Mouse (Mus musculus): ENCODE measurements at regions not wholly inside any gene's neighbourhood (a gene's known extent, or its start where the extent isn't known, plus 50 kb on each side); places are given as distances from the start of the nearest gene placed in this dataset.

DNA sequence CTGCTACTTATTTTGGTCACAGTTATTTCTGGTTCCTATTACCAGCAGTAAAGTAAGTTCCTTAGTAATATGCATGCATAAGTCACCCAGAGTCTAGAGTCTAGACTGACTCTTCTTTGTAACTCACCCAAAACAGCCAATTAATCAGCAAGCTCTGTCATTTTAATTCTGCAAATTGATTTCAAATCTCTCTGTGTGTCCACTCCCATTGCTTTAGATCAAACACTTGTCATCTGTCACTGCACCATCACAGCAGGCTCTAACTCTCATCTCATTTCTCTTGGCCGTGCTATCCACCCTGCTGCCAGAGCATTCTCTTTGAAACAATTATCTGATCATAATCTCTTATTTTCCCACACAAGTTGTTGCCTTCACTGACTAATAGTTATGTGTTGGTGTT is 63.9 kb upstream of the Tmem196 start:
- Histone ChIP-seq H3K9ac (no peak overlapping the region), H3K27ac (ENCODE audit: low read depth) (no peak overlapping the region), H3K4me2 (no peak overlapping the region), H3K36me3 (ENCODE audit: insufficient read depth) (no peaks in the 10 kb centered on the region), H3K4me3 (ENCODE audit: low read depth, low read length) (no peak overlapping the region), H3K4me1 (ENCODE audit: insufficient read depth) (no peaks in the 10 kb centered on the region), H3K27me3 (ENCODE audit: insufficient read depth, low read length) (no peaks in the 10 kb centered on the region), H3K9me3 (ENCODE audit: low read depth, low read length) (no peaks in the 10 kb centered on the region)
- 31% methylated on average over 1 of the region's 1 CpGs for WGBS
- DNase-seq (no peak), ATAC-seq (ENCODE audit: insufficient read depth) (no peak; the same call in 1 of the 2 replicates)
- no peak for TF ChIP-seq CTCF (IDR thresholded peaks at IDR 0.05; ENCODE audit: low read depth)

DNA sequence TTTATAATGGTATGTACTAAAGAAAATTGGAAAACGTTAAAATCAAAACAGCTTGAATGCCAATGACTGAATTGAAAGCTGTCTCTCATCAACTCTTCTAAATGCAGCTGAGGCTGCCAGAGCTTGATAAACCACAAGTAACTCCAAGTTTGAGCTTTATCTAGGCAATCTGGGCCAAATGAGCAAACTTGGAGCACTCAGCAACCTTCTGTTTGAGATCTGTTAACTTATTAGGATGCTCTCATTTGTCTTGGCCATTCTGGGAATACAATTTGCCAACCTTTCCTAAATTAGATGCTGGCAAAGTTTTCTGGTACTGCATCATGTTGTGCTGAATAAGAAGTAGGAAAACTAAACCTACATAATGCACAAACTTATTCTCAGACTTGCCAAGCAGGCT is 55.6 kb upstream of the Tmem196 start:
- ATAC-seq (ENCODE audit: insufficient read depth) (no peak), DNase-seq (no peak)
- no peaks in the 10 kb centered on the region for H3K27me3 ChIP-seq (ENCODE audit: insufficient read depth, low read length)
- no peak overlapping the region for H3K9ac ChIP-seq
- no peak for TF ChIP-seq CTCF (IDR thresholded peaks at IDR 0.05; ENCODE audit: low read depth)
- no peaks in the 10 kb centered on the region for H3K9me3 ChIP-seq (ENCODE audit: low read depth, low read length)
- H3K36me3 ChIP-seq (ENCODE audit: insufficient read depth), result no peaks in the 10 kb centered on the region
- no peak overlapping the region for H3K4me2 ChIP-seq
- H3K4me3 ChIP-seq (ENCODE audit: low read depth, low read length), result no peak overlapping the region
- no peaks in the 10 kb centered on the region for H3K4me1 ChIP-seq (ENCODE audit: insufficient read depth)
- 51% methylated on average over 1 of the region's 1 CpGs for WGBS
- no peak overlapping the region for H3K27ac ChIP-seq (ENCODE audit: low read depth)

Data from lung, embryonic 14.5 days (tissue).